Mouse (Mus musculus) urinary bladder, postnatal 36 days (tissue): ENCODE measurements around the gene Syn3.

ENCODE experiments used
- DNase-seq, 2 experiments: peaks; one replicate each; pipeline ENCODE4 v3.0.0; 2022; ENCODE audit warnings: low spot score in 2 of 2, mixed read lengths in 1 of 2

Syn3 gene

DNA sequence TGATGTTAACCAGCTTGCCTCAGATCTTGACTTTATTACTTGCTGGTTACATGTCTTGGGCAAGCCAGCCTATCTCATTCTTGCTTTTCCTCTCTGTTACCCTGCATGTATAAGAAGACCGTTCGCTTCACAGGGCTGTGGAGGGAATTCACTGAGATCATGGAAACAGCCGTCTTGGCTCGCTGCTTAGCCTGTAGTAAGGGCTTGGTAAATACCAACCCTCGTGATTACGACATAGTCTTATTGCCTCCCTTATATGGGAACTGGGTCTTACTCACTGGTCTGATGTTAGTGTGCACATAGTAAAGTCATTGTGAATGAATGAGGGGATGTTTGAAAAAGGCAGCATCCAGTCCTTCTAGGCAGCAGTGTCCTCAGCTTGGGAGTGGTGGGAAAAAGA lies 188.2 kb downstream of the Syn3 start:
- DNase-seq = peak; percentile 30 to 63

GRCm38 (mm10) chr10:86307235-86307634 lies 191.5 kb downstream of the Syn3 start:
- peak in 1 of 2 experiments; percentile 42 for DNase-seq

DNA sequence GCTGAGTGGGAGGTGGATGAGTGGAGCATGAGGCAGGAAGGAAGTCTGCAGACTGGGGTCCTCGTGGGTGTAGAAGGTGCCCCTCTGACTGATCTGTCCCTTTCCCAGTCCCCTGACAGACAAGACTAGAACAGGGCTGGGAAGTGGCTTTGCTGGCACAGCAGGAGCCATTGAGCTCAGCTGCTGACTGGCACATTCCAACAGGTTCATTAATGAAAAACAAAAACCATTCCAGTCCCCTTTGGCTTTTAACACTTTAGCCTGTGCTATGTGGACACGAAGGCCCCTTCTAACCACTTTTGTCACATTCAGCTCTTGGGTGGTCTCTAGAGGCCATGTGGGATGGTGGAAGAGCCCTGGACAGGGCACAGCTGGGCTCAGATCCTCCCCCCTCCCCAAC lies 194.1 kb downstream of the Syn3 start:
- no peak for DNase-seq

- DNase-seq = no peak
Observed at GRCm38 (mm10) chr10:86303495-86303876, 195.2 kb downstream of the Syn3 start.

GRCm38 (mm10) chr10:86302761-86303494 lies 195.8 kb downstream of the Syn3 start:
- DNase-seq = peak; percentile 68 to 78

DNA sequence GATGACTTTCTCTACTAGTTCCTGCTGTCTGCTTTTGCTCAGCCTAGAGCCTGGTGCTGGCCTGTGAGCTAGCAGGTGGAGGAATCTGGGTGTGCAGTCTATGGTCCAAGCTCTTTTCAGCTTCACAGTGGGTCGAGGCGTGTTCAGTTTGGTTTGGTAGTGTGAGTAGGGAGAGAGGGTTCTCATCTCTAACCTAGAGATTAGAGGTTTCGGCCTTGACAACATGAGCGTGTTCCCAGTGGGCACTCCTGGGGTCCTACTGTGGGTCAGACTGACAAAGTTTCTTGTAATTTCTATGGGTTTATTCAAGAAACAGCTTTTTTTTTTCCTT lies 196.4 kb downstream of the Syn3 start:
- peak in 1 of 2 experiments; percentile 17 for DNase-seq

DNA sequence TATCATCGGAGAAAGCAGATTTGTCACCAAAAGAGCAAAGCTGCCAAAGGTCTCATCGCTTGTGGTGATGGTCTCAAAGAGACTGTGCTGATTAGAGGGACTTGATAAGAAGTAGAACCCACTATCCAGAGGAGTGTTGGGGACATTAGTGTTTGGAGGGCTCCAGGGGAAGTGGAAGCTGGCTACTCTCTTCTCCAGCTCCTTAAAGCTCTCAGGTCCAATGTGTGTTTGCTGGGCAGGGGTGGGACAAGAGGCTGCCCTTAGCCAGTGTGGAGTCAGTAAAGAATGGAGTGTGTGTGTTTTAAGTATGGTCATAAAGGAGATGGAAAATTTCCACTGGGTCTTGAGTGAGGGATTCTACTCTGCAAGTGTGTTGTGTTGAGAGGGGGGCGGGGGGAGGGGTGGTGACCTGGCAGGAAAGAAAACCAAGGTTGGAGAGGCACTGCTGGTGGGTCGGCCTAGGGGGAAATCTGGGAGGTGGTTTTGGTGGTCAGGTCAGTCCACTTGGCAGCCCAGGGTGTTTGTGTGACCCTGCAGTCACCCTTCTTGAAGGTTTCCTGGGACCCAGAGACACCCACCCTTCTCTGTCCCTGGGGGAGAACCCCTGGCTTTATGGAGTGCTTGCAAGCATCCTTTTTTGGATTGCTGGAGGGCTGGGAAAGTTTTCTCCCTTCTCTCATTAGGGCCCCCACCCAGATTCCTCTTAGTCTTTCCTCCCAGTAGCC lies 196.9 kb downstream of the Syn3 start:
- DNase-seq = peak in 1 of 2 experiments; percentile 9

- no peak for DNase-seq
Observed at GRCm38 (mm10) chr10:86301117-86301490, 197.6 kb downstream of the Syn3 start.

DNA sequence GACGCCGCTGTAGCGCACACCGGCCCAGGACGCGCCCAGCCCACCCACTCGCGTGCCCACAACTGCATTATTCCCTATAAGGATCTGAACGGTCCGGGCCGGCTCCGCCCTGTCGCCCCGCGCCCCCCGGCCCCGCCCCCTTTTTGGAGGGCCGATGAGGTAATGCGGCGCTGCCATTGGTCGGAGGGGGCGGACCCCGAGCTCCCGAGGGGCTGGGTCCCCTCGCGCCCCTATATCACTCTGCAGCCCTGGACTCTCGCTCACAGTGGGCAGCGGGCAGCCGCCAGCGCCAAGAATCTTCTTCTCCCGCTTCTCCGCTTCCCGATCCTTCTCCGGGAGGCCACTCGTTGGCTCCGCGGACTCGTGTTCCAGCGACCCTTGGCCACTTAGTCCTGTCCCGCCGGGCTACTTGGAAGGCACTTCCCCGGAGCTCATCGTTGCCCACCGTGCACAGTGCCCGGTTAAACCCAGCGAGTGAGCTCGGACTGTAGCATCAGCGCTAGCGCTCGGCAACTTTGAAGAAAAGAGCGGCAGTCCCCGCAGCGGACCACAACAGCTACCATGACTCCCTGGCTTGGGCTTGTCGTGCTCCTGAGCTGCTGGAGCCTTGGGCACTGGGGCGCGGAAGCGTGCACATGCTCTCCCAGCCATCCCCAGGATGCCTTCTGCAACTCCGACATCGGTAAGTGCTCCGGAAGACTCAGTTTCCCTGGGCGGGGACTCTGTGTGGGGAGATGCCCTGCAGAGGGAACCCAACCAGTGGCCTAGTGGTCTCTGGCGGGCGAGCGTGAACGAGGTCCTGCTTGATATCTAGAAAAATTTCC lies 198.2 kb downstream of the Syn3 start, which contains the start of gene Timp3:
Gene Timp3, plus strand, starts transcription at position 80 of the 824 bp plus-strand sequence.
- peak in 1 of 2 experiments; percentile 67 for DNase-seq

DNA sequence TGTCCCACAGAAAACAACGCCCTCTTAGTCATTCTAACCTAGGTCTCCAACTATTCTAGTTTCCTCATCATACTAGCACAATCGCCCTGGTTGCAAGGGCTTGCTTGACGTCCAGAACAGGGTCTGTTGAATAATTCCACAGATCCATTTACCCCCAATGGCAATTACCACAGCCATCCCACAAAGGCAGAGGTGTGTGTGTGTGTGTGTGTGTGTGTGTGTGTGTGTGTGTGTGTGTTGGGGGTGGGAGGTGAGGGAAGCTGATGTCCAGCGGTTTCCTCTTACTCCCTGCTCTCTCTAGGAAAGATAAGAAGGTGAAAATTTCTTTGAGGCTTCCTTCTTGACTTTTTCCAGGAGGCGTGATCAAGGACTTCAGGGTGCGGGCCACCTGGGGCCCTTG lies 198.9 kb downstream of the Syn3 start:
- DNase-seq = no peak

DNA sequence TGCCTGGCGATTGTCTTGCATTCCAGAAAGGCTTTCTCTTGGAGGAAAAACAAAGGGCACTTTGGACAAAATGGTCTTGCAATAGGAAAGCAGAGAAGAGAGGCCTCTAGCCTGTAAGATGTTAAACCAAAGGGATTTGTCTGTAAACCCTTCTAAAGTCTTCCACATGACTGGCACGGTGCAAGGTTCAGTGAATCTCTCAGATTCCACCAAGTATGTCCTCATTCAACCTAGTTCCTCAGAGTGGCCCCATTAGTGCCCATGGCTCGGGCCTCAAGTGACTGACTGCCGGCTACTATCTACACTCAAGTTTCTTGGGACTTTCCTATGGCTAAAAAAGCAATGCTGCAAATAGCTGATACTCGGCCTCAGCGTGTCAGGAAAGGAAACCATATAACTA lies 200.4 kb downstream of the Syn3 start:
- DNase-seq = no peak

DNA sequence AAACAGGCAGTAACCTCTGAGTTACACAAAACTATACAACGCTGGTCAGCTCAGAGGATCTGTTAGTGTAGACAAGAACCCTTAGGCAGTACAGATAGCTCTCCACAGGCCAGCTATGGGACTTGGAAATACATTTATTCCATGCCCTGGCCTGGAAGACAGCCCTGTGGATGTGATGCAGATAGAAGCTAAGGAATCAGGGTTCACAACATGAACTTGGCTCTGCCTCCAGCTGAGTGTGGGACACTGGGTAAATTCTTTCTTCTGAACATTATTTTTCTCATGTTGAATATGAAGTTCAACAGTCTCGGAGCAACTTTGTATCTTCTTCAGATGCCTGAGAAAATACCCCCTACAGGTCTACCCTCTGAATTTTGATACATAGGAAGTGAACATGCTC lies 201.4 kb downstream of the Syn3 start:
- no peak for DNase-seq

- peak; percentile 57 to 75 for DNase-seq
Observed at GRCm38 (mm10) chr10:86296111-86296510, 202.6 kb downstream of the Syn3 start.

- no peak for DNase-seq
Observed at GRCm38 (mm10) chr10:86295454-86296098, 203.1 kb downstream of the Syn3 start.

DNA sequence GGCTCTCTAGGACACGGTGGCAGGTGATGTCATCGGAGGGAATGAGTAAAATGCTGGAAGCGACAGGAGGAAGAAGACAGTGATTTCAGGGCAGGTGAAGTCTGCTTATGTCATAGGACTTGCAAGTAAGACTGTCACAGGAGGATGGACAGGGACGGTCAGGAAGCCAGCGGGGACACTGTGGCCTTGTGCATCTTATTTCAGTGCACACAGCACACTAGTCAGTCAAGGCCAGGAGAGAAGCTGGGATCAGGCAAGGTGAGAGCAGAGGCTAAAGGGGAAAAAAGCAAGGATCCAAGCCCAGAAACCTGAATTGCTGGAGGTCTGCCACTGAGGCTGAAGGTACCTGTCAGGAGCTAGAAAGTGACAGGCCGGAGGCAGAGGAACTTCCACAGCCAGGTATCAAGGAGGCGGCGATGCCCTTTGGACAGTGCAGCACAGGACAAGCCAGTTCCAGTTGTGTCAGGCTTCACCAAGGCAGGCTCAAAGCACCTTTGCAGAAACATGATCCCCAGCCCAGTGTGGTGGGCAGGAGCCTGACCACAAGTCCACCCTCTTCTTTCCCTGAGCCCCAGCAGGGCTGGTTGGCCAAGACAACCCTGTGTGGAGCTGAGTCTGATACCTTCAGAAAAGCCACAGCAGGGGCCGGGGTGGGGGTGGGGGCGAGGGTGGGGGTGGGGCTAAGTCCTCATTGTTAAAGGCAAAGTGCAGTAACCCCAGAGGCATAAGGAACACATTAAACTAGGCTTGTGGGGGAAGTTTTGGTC lies 203.9 kb downstream of the Syn3 start:
- DNase-seq = no peak

GRCm38 (mm10) chr10:86293880-86294279 lies 204.8 kb downstream of the Syn3 start:
- DNase-seq = no peak

GRCm38 (mm10) chr10:86290109-86290771 lies 208.5 kb downstream of the Syn3 start:
- DNase-seq = no peak

- no peak for DNase-seq
Observed at GRCm38 (mm10) chr10:86286508-86286907, 212.2 kb downstream of the Syn3 start.

DNA sequence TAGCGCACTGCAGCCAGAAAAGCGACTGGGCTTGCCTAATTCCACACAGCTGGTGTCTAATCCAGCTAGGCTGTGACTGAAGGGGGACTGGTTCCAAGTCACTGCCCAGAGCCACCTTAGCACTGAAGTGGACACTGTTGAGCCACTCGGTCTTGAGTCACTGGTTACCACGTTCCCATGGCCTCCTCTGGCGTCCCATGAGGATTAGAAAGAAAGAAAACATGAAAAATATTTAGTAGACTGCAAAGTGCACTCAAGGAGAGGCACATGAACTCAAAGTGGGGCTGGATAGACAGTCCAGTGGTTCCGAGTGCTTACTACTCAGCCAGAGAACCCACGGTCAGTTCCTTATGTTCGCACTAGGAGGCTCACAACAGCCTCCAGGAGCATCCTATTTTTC lies 217.5 kb downstream of the Syn3 start:
- DNase-seq = no peak

DNA sequence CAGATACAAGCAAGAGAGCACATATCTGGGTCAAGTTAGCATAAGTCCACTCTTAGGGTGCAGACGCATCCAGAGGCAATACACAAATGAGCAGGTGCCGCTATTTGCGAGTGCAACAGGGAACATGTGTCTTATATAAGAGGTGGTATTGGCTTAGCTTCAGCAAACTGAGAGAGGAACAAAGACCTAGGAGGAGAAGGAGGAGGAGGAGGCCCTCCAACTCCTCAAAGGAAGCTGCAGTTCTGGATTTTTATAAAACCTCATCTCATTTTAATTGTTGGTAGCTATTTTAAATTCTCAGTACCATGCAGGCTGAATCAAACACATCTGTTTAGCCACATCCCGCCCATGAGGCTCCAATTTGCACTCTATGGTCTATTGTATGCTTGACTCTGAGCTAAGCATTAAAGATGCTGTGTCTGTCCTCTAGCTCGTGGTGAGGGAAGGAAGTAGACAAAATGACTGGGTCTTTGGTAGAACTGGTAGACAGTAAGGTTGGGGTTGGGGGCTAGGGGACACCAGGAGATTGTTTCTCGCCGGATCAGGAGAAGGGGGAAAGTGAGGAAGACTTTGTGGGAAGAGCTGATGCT lies 219.0 kb downstream of the Syn3 start:
- no peak for DNase-seq
